Mouse (Mus musculus): Measurements from ENCODE around the gene Acta2. TPM values are rescaled to one million over a fixed set of nuclear protein-coding genes. Genes with fewer than 3 reads are reported as not detected.

Gene Acta2
- total RNA-seq (2021) = 10 to 100 TPM; 14.5 to 16.3 TPM

GRCm38 (mm10) chr19:34254880-34255681 is at the start of gene Acta2:
Acta2 (minus strand) TSS chr19:34255590.
- no peak for DNase-seq (ENCODE audit: extremely low spot score in 1 of 2, low spot score in 1 of 2)

GRCm38 (mm10) chr19:34304917-34305316 is 49.5 kb upstream of the Acta2 start:
- DNase-seq (ENCODE audit: extremely low spot score in 1 of 2, low spot score in 1 of 2) = no peak

- DNase-seq (ENCODE audit: extremely low spot score in 1 of 2, low spot score in 1 of 2) = no peak
Observed at GRCm38 (mm10) chr19:34300430-34300829, 45.0 kb upstream of the Acta2 start.

- no peak for DNase-seq (ENCODE audit: extremely low spot score in 1 of 2, low spot score in 1 of 2)
Observed at GRCm38 (mm10) chr19:34299229-34299628, 43.8 kb upstream of the Acta2 start.

- no peak for DNase-seq (ENCODE audit: extremely low spot score in 1 of 2, low spot score in 1 of 2)
Observed at GRCm38 (mm10) chr19:34298531-34298930, 43.1 kb upstream of the Acta2 start.

GRCm38 (mm10) chr19:34295442-34295841 is 40.1 kb upstream of the Acta2 start:
- DNase-seq (ENCODE audit: extremely low spot score in 1 of 2, low spot score in 1 of 2) = no peak

- no peak for DNase-seq (ENCODE audit: extremely low spot score in 1 of 2, low spot score in 1 of 2)
Observed at GRCm38 (mm10) chr19:34293376-34293947, 38.1 kb upstream of the Acta2 start.

- DNase-seq (ENCODE audit: extremely low spot score in 1 of 2, low spot score in 1 of 2) = no peak
Observed at GRCm38 (mm10) chr19:34292701-34293100, 37.3 kb upstream of the Acta2 start.

- DNase-seq (ENCODE audit: extremely low spot score in 1 of 2, low spot score in 1 of 2) = no peak
Observed at GRCm38 (mm10) chr19:34291956-34292355, 36.6 kb upstream of the Acta2 start.

- DNase-seq (ENCODE audit: extremely low spot score in 1 of 2, low spot score in 1 of 2) = no peak
Observed at GRCm38 (mm10) chr19:34291379-34291778, 36.0 kb upstream of the Acta2 start.

- no peak for DNase-seq (ENCODE audit: extremely low spot score in 1 of 2, low spot score in 1 of 2)
Observed at GRCm38 (mm10) chr19:34290872-34291341, 35.5 kb upstream of the Acta2 start.

GRCm38 (mm10) chr19:34289948-34290789 is 34.8 kb upstream of the Acta2 start, which contains the start of gene Fas:
Fas (plus strand) TSS chr19:34290666.
- peak in 1 of 2 experiments; percentile 19 for DNase-seq (ENCODE audit: extremely low spot score in 1 of 2, low spot score in 1 of 2)

- no peak for DNase-seq (ENCODE audit: extremely low spot score in 1 of 2, low spot score in 1 of 2)
Observed at GRCm38 (mm10) chr19:34288696-34289095, 33.3 kb upstream of the Acta2 start.

- DNase-seq (ENCODE audit: extremely low spot score in 1 of 2, low spot score in 1 of 2) = no peak
Observed at GRCm38 (mm10) chr19:34287656-34288415, 32.4 kb upstream of the Acta2 start.

- DNase-seq (ENCODE audit: extremely low spot score in 1 of 2, low spot score in 1 of 2) = no peak
Observed at GRCm38 (mm10) chr19:34287221-34287620, 31.8 kb upstream of the Acta2 start.

GRCm38 (mm10) chr19:34284826-34285225 is 29.4 kb upstream of the Acta2 start:
- no peak for DNase-seq (ENCODE audit: extremely low spot score in 1 of 2, low spot score in 1 of 2)

- DNase-seq (ENCODE audit: extremely low spot score in 1 of 2, low spot score in 1 of 2) = no peak
Observed at GRCm38 (mm10) chr19:34284383-34284782, 29.0 kb upstream of the Acta2 start.

- no peak for DNase-seq (ENCODE audit: extremely low spot score in 1 of 2, low spot score in 1 of 2)
Observed at GRCm38 (mm10) chr19:34283614-34284013, 28.2 kb upstream of the Acta2 start.

GRCm38 (mm10) chr19:34278078-34278477 is 22.7 kb upstream of the Acta2 start:
- no peak for DNase-seq (ENCODE audit: extremely low spot score in 1 of 2, low spot score in 1 of 2)

GRCm38 (mm10) chr19:34273073-34273472 is 17.7 kb upstream of the Acta2 start:
- DNase-seq (ENCODE audit: extremely low spot score in 1 of 2, low spot score in 1 of 2) = no peak
